Mouse (Mus musculus): ENCODE results near the gene Git2. TPM values are rescaled to one million over a fixed set of nuclear protein-coding genes. Genes with fewer than 3 reads are reported as not detected.

Git2 gene
- polyA plus RNA-seq, 1 experiment from 2014 or later, result 39.3 TPM

GRCm38 (mm10) chr5:114681717-114682116, 93.6 kb downstream of the Git2 start:
- Histone ChIP-seq H3K9me3 (no peaks in the 10 kb centered on the region), H3K4me1 (replicated peaks) (peaks cover 66% of the 10 kb centered on the region), H3K4me3 (no peak overlapping the region), H3K36me3 (peaks cover 8% of the 10 kb centered on the region), H3K27ac (peak overlapping the region; percentile 35; the same call in 1 of the 2 replicates), H3K27me3 (ENCODE audit: insufficient read depth, poor library complexity, severe bottlenecking) (no peaks in the 10 kb centered on the region)
- 79% methylated on average over 8 of the region's 8 CpGs for WGBS
- no peak for DNase-seq (ENCODE audit: low spot score)

GRCm38 (mm10) chr5:114680676-114681285, 94.5 kb downstream of the Git2 start:
- Histone ChIP-seq H3K27me3 (ENCODE audit: insufficient read depth, poor library complexity, severe bottlenecking) (no peaks in the 10 kb centered on the region), H3K27ac (peak overlapping the region; percentile 77), H3K4me3 (no peak overlapping the region), H3K9me3 (no peaks in the 10 kb centered on the region), H3K4me1 (replicated peaks) (peaks cover 65% of the 10 kb centered on the region), H3K36me3 (peaks cover 18% of the 10 kb centered on the region)
- WGBS, result 78% methylated on average over 19 of the region's 19 CpGs
- DNase-seq (ENCODE audit: low spot score), result no peak

- peak; percentile 14 for DNase-seq (ENCODE audit: low spot score)
- H3K9me3 ChIP-seq, result no peaks in the 10 kb centered on the region
- no peaks in the 10 kb centered on the region for H3K27me3 ChIP-seq (ENCODE audit: insufficient read depth, poor library complexity, severe bottlenecking)
- WGBS, result 66% methylated on average over 17 of the region's 17 CpGs
- peak overlapping the region; percentile 77 for H3K27ac ChIP-seq
- peaks cover 60% of the 10 kb centered on the region for H3K4me1 ChIP-seq (replicated peaks)
- no peak overlapping the region for H3K4me3 ChIP-seq
- peaks cover 23% of the 10 kb centered on the region for H3K36me3 ChIP-seq
These were observed 95.3 kb downstream of the Git2 start for GRCm38 (mm10) chr5:114679841-114680591.

Other genes with a start within 250 kb of the Git2 start
- gene Fam222a, start 207.5 kb downstream of the Git2 start, polyA plus RNA-seq (2016; fragmentation: Nextera tagmentation; extraction: Ambion mirVana), result 3.9 and 6.5 TPM in 2 replicates
- 0.60 and 0.64 TPM in 2 replicates for gene Trpv4, start 117.1 kb downstream of the Git2 start, polyA plus RNA-seq (2016; fragmentation: Nextera tagmentation; extraction: Ambion mirVana)
- gene Gltp, start 84.5 kb downstream of the Git2 start, polyA plus RNA-seq (2016; fragmentation: Nextera tagmentation; extraction: Ambion mirVana), result 80.4 and 90.3 TPM in 2 replicates
- gene Tchp, start 67.8 kb downstream of the Git2 start, polyA plus RNA-seq (2016; fragmentation: Nextera tagmentation; extraction: Ambion mirVana), result 17.9 and 20.8 TPM in 2 replicates
- gene Ankrd13a, start 840 bp downstream of the Git2 start, polyA plus RNA-seq (2016; fragmentation: Nextera tagmentation; extraction: Ambion mirVana), result 59.7 and 74.1 TPM in 2 replicates
- 126 and 159 TPM in 2 replicates for gene 1500011B03Rik, start 48.0 kb upstream of the Git2 start, polyA plus RNA-seq (2016; fragmentation: Nextera tagmentation; extraction: Ambion mirVana)
- gene 4930519G04Rik, start 78.1 kb upstream of the Git2 start, polyA plus RNA-seq (2016; fragmentation: Nextera tagmentation; extraction: Ambion mirVana), result not detected in 2 replicates
- gene Gm9936, start 83.2 kb upstream of the Git2 start, polyA plus RNA-seq (2016; fragmentation: Nextera tagmentation; extraction: Ambion mirVana), result 0.26 and 0.33 TPM in 2 replicates
- gene Oasl2, start 121.4 kb upstream of the Git2 start, polyA plus RNA-seq (2016; fragmentation: Nextera tagmentation; extraction: Ambion mirVana), result 0.70 and 1.2 TPM in 2 replicates
- gene Oasl1, start 147.7 kb upstream of the Git2 start, polyA plus RNA-seq (2016; fragmentation: Nextera tagmentation; extraction: Ambion mirVana), result not detected in 2 replicates
- gene 2210016L21Rik, start 166.6 kb upstream of the Git2 start, polyA plus RNA-seq (2016; fragmentation: Nextera tagmentation; extraction: Ambion mirVana), result 49.0 and 49.9 TPM in 2 replicates
- 0.05 TPM in 1 of 2 replicates, not detected in the other for gene Hnf1a, start 195.6 kb upstream of the Git2 start, polyA plus RNA-seq (2016; fragmentation: Nextera tagmentation; extraction: Ambion mirVana)
- gene Sppl3, start 235.6 kb upstream of the Git2 start, polyA plus RNA-seq (2016; fragmentation: Nextera tagmentation; extraction: Ambion mirVana), result 11.2 TPM in 2 replicates